Mouse (Mus musculus) Patski (cell line): ENCODE data around the gene Drg1. TPM values are rescaled to one million over a fixed set of nuclear protein-coding genes. Genes with fewer than 3 reads are reported as not detected.

Experiments
- ATAC-seq: fragments of 100-300 bp; one replicate; pipeline ENCODE4 v1.8.0; 2021
- CTCF ChIA-PET: fragments of 350-600 bp; sonication (Branson Sonifier 250); formaldehyde crosslinking; loops from one replicate; lab custom pipeline; 2022; ENCODE audit warnings: inconsistent platforms; lab: Charles Lee
- POLR2A ChIA-PET: fragments of 350-600 bp; sonication (Branson Sonifier 250); formaldehyde crosslinking; loops from one replicate; lab custom pipeline; 2022; ENCODE audit warnings: antibody characterized with exemption, inconsistent platforms; lab: Charles Lee
- DNase-seq: peaks from one replicate; pipeline ENCODE4 v3.0.0-alpha.2; 2011; ENCODE audit warnings: low read depth, low spot score
- H3K27me3 ChIP-seq: fragments of 371-371 bp; one replicate; pipeline ENCODE4 v1.5.1; 2021
- CTCF ChIP-seq: fragments of 100-300 bp; IDR thresholded peaks from one replicate; pipeline ENCODE4 v1.5.1; 2021
- in situ Hi-C: fragments of 300-500 bp; cut with MboI; formaldehyde crosslinking; loops from 3 replicates; pipeline ENCODE4 v1.11.1; 2018; ENCODE audit warnings: low pct_unique_long_range_greater_than_20kb, mixed read lengths
- polyA plus RNA-seq: library from polyadenylated mRNA; unstranded; gene quantifications from one replicate; pipeline ENCODE4 v1.2.3, GENCODE M21; 2021

Gene Drg1
- polyA plus RNA-seq, 1 experiment from 2014 or later, result 137 TPM

DNA sequence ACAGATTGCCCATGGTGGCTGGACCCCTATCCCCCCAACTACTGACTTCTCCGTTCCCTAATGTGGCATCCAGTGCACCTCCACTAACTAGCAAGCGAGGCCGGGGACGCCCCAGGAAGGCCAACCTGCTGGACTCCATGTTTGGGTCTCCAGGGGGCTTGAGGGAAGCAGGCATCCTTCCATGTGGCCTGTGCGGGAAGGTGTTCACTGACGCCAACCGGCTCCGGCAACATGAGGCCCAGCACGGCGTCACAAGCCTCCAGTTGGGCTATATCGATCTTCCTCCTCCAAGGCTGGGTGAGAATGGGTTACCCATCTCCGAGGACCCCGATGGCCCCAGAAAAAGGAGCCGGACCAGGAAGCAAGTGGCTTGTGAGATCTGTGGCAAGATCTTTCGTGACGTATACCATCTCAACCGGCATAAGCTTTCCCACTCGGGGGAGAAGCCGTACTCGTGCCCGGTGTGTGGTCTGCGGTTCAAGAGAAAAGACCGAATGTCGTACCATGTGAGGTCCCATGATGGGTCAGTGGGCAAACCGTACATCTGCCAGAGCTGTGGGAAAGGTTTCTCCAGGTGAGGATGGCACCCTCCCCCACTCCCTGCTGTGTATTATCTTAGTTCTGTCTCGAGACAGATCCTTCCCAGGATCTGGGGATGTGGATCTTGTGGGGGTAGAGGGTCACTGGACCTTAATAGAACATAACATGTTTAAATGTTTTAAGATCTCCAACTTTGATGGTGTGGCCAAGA lies 25.3 kb upstream of the Drg1 start:
- ATAC-seq (no peak), DNase-seq (no peak)

DNA sequence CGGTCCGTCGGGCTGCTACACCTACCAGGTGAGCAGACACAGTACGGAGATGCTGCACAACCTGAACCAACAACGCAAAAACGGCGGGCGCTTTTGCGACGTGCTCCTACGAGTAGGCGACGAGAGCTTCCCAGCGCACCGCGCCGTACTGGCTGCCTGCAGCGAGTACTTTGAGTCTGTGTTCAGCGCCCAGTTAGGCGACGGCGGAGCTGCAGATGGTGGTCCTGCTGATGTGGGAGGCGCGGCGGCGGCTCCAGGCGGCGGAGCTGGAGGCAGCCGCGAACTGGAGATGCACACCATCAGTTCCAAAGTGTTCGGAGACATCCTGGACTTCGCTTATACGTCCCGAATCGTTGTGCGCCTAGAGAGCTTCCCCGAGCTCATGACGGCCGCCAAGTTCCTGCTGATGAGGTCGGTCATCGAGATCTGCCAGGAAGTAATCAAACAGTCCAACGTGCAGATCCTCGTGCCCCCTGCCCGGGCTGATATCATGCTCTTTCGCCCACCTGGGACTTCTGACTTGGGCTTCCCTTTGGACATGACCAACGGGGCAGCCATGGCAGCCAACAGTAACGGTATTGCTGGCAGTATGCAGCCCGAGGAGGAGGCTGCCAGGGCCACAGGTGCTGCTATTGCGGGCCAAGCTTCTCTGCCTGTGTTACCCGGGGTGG lies 24.6 kb upstream of the Drg1 start:
- no peak for TF ChIP-seq CTCF
- ChIA-PET POLR2A (interaction anchor here (0.5 to 6.9 kb wide), 10 partner anchors 11 to 94 kb away, joined by 3 to 63 read pairs (median 3); partner anchors contain the start of gene Drg1), CTCF (interaction anchor here (0.9 to 1.6 kb wide), 6 partner anchors 8 to 30 kb away, joined by 3 to 7 read pairs (median 4); partner anchors contain the start of gene Drg1)
- no peak for DNase-seq
- no peaks in the 10 kb centered on the region for H3K27me3 ChIP-seq
- ATAC-seq, result no peak
- in situ Hi-C loops, result no loop called here

More for the DNA sequence above, 25.3 kb upstream of the Drg1 start:
- in situ Hi-C loops, result no loop called here
- H3K27me3 ChIP-seq, result no peaks in the 10 kb centered on the region
- POLR2A ChIA-PET, result interaction anchor here (0.5 to 6.9 kb wide), 9 partner anchors 11 to 88 kb away, joined by 3 to 63 read pairs (median 3); partner anchors contain the start of gene Drg1
- TF ChIP-seq CTCF, result no peak
- CTCF ChIA-PET, result interaction anchor here (0.9 to 1.6 kb wide), 8 partner anchors 8 to 61 kb away, joined by 3 to 7 read pairs (median 3); partner anchors contain the start of gene Drg1

GRCm38 (mm10) chr11:3289803-3290639 lies 23.8 kb upstream of the Drg1 start:
- no peaks in the 10 kb centered on the region for H3K27me3 ChIP-seq
- ATAC-seq (peak; percentile 28), DNase-seq (no peak)
- ChIA-PET POLR2A (interaction anchor here (0.6 to 6.9 kb wide), 11 partner anchors 10 to 97 kb away, joined by 3 to 63 read pairs (median 6); partner anchors contain the start of genes Drg1 and Sfi1), CTCF (interaction anchor here (0.9 to 2.0 kb wide), 8 partner anchors 9 to 29 kb away, joined by 3 to 7 read pairs (median 4); partner anchors contain the start of gene Drg1)
- no peak for TF ChIP-seq CTCF
- in situ Hi-C loops, result no loop called here

- ATAC-seq (no peak), DNase-seq (no peak)
- ChIA-PET CTCF (interaction anchor here (1.0 to 2.0 kb wide), 3 partner anchors 12 to 44 kb away, joined by 4 to 7 read pairs (median 4); partner anchors contain the start of gene Drg1), POLR2A (interaction anchor here (0.6 to 6.9 kb wide), 9 partner anchors 9 to 96 kb away, joined by 3 to 63 read pairs (median 6); partner anchors contain the start of genes Drg1, Eif4enif1 and Sfi1)
- TF ChIP-seq CTCF, result no peak
- H3K27me3 ChIP-seq, result no peaks in the 10 kb centered on the region
- in situ Hi-C loops, result no loop called here
Observed at GRCm38 (mm10) chr11:3289302-3289802, 23.1 kb upstream of the Drg1 start.

DNA sequence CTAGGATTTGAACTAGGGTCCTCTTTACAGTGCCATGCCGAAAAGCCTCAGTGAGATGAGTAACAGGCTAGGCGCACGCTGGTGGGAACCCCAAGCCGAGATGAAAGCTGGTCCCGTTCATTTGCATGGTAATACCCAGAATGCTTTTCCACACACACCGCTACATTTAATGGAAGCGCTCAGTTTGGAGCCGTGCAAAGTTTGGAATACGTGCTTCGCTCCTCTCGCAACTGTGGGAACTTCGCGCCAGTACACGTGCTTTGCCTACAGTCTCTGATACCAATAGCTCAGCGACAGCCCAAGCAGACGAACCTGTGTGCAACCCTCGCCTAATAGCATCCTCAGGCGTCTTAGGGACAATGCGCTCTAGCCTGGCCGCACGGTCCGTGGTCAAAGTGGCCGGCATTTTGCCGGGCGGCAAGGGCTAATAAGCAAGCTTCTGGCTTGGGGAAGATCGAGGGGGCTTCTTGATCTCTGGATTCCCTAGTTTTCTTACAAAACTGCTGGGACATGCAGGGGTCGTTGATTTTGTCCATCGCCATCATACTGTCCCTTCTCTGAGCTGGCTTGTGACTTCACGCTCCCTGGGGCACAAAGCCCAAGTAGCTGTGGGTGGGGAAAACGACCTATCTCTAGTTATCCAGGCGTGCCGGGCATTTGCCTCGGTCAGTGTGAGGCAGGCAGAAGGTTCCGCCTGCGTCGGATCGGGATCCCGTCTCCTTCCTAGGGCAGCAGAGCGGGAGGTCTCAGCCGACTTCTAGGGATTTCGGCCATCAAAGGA lies 22.5 kb upstream of the Drg1 start, which contains the start of gene Patz1:
Patz1 (plus strand) TSS at position 354 of the 781 bp plus-strand sequence.
- TF ChIP-seq CTCF, result no peak
- ATAC-seq, result peak; percentile 23
- CTCF ChIA-PET, result interaction anchor here (1.0 to 2.0 kb wide), 3 partner anchors 13 to 43 kb away, joined by 4 to 7 read pairs (median 4); partner anchors contain the start of gene Drg1
- DNase-seq, result no peak
- no peaks in the 10 kb centered on the region for H3K27me3 ChIP-seq
- POLR2A ChIA-PET, result interaction anchor here (0.9 to 6.9 kb wide), 8 partner anchors 10 to 96 kb away, joined by 3 to 63 read pairs (median 8); partner anchors contain the start of genes Drg1, Eif4enif1 and Sfi1
- in situ Hi-C loops, result no loop called here

- DNase-seq (no peak), ATAC-seq (no peak)
- TF ChIP-seq CTCF, result no peak
- ChIA-PET POLR2A (interaction anchor here (6.3 to 6.9 kb wide), 2 partner anchors 21 to 25 kb away, joined by 29 to 63 read pairs; partner anchors contain the start of gene Drg1), CTCF (interaction anchor here (0.8 to 2.0 kb wide), 3 partner anchors 22 to 59 kb away, joined by 3 to 7 read pairs (median 5); partner anchors contain the start of gene Drg1)
- in situ Hi-C loops, result no loop called here
- H3K27me3 ChIP-seq, result no peaks in the 10 kb centered on the region
Observed at GRCm38 (mm10) chr11:3287921-3288320, 21.7 kb upstream of the Drg1 start.

GRCm38 (mm10) chr11:3287131-3287530 lies 20.9 kb upstream of the Drg1 start:
- CTCF ChIA-PET, result interaction anchor here (0.7 to 1.7 kb wide), 3 partner anchors 27 to 96 kb away, joined by 3 to 5 read pairs (median 3); no protein-coding TSS in a partner anchor
- in situ Hi-C loops, result no loop called here
- TF ChIP-seq CTCF, result no peak
- no peak for ATAC-seq
- no peaks in the 10 kb centered on the region for H3K27me3 ChIP-seq
- DNase-seq, result no peak
- POLR2A ChIA-PET, result interaction anchor here (6.9 kb wide), 1 partner anchor 20 kb away, joined by 63 read pairs; the partner anchor contains the start of gene Drg1

DNA sequence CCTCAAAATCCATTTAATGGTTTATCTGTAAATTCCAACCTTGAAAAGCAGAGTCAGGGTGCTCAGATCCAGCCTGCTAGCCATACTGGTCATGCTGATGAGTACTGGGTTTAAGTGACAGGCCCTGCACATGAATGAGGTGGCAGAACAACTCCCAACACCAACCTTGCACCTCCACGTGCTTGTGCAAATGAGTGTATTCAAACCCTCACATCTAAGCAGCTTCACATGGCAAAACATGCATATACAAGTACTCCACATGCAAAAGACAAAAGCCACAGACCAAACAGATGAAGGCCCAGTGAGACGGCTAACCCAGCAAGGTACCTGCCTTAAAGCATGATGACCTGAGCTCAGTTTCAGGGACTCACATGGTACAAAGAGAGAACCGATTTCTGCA lies 19.7 kb upstream of the Drg1 start:
- ChIA-PET CTCF (interaction anchor here (1.0 kb wide), 1 partner anchor 14 kb away, joined by 3 read pairs; no protein-coding TSS in a partner anchor), POLR2A (no interaction called here)
- H3K27me3 ChIP-seq, result no peaks in the 10 kb centered on the region
- DNase-seq, result no peak
- no peak for TF ChIP-seq CTCF
- no peak for ATAC-seq
- in situ Hi-C loops, result no loop called here
